8 mouse cellular contexts compared by ENCODE assay signal in the genomic region with DNA sequence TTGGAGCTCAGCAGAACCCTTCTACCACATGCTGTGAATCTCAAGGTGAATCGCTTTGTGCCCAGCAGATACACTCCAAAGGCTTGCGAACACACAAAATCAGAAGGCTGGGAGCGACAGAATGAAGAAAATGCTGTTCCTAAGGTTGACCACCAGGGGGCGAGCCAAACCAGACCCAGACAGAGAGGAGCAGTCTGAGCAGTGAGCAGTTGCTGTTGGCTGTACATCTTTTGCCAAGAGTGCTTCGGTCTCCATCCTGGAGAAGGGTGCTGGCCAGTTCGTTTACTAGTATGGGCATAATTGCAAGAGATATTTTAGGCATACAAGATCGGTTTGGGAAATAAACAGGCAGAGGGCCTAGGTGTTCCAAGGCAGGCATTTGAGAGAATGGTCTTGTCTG. TPM values are rescaled to one million over a fixed set of nuclear protein-coding genes. Genes with fewer than 3 reads are reported as not detected.
A peak's percentile ranks its signal among the peaks of the same experiment; 100 is the strongest.
DNase-seq lines count a peak whose midpoint lies in the region; ATAC-seq and TF ChIP-seq lines count a peak whose summit lies in the region.

No protein-coding gene starts in this region.

- peak; percentile 0 for DNase-seq in heart, adult 8-10 months (ENCODE audit: low spot score)
- no peak for DNase-seq in heart, adult 11 months
- DNase-seq in c-Kit-positive CD71-negative TER-119-negative erythroid progenitor cells, embryonic 14.5 days (ENCODE audit: low read depth), result peak; percentile 16
- DNase-seq in forebrain, embryonic 14.5 days (ENCODE audit: low spot score), result peak; percentile 58
- DNase-seq in hindbrain, postnatal 0 days (ENCODE audit: low spot score), result peak; percentile 61
- DNase-seq in limb, embryonic 14.5 days (ENCODE audit: low spot score), result peak; percentile 35
- peak; percentile 60 for DNase-seq in testis, postnatal 10 days (ENCODE audit: low spot score)

- peak; percentile 92 for TF ChIP-seq CTCF in hindbrain, postnatal 0 days (IDR thresholded peaks at IDR 0.05; ENCODE audit: low read depth)

- no peaks in the 10 kb centered on the region for H3K27me3 ChIP-seq in forebrain, embryonic 14.5 days (replicated peaks; ENCODE audit: control insufficient read depth, insufficient read depth, low read length)
- no peaks in the 10 kb centered on the region for H3K27me3 ChIP-seq in hindbrain, postnatal 0 days (ENCODE audit: insufficient read depth, low read length)
- H3K27me3 ChIP-seq in limb, embryonic 14.5 days (ENCODE audit: control insufficient read depth, insufficient read depth, low read length), result no peaks in the 10 kb centered on the region
- no peaks in the 10 kb centered on the region for H3K27me3 ChIP-seq in neural tube, embryonic 14.5 days (ENCODE audit: control insufficient read depth, insufficient read depth, low read length)

- no peaks in the 10 kb centered on the region for H3K4me1 ChIP-seq in forebrain, embryonic 14.5 days (ENCODE audit: control insufficient read depth, insufficient read depth, low read length)
- no peaks in the 10 kb centered on the region for H3K4me1 ChIP-seq in hindbrain, postnatal 0 days (ENCODE audit: insufficient read depth, low read length)
- no peaks in the 10 kb centered on the region for H3K4me1 ChIP-seq in limb, embryonic 14.5 days (ENCODE audit: control insufficient read depth, insufficient read depth, low read length)
- no peaks in the 10 kb centered on the region for H3K4me1 ChIP-seq in neural tube, embryonic 14.5 days (ENCODE audit: control insufficient read depth, insufficient read depth, low read length)

- 33% methylated on average over 7 of the region's 7 CpGs for WGBS in forebrain, embryonic 14.5 days
- WGBS in hindbrain, postnatal 0 days, result 36% methylated on average over 7 of the region's 7 CpGs
- WGBS in limb, embryonic 14.5 days, result 35% methylated on average over 7 of the region's 7 CpGs
- WGBS in neural tube, embryonic 14.5 days, result 41% methylated on average over 7 of the region's 7 CpGs

- no peak overlapping the region for H3K4me2 ChIP-seq in forebrain, embryonic 14.5 days (ENCODE audit: low read length)
- H3K4me2 ChIP-seq in hindbrain, postnatal 0 days (ENCODE audit: low read depth, low read length), result no peak overlapping the region
- no peak overlapping the region for H3K4me2 ChIP-seq in limb, embryonic 14.5 days (replicated peaks; ENCODE audit: low read depth, low read length, severe bottlenecking)
- no peak overlapping the region for H3K4me2 ChIP-seq in neural tube, embryonic 14.5 days (ENCODE audit: low read depth, low read length)

- ATAC-seq in forebrain, embryonic 14.5 days, result peak; percentile 85
- peak; percentile 71; the same call in 1 of the 2 replicates for ATAC-seq in hindbrain, postnatal 0 days
- no peak for ATAC-seq in limb, embryonic 14.5 days (ENCODE audit: low FRiP score, low read depth)
- ATAC-seq in neural tube, embryonic 14.5 days (ENCODE audit: low read depth), result peak; percentile 82; the same call in 1 of the 2 replicates

- no peaks in the 10 kb centered on the region for H3K9me3 ChIP-seq in forebrain, embryonic 14.5 days (replicated peaks; ENCODE audit: control insufficient read depth, low read length)
- no peaks in the 10 kb centered on the region for H3K9me3 ChIP-seq in hindbrain, postnatal 0 days (ENCODE audit: low read length)
- no peaks in the 10 kb centered on the region for H3K9me3 ChIP-seq in limb, embryonic 14.5 days (ENCODE audit: control insufficient read depth, low read length)
- H3K9me3 ChIP-seq in neural tube, embryonic 14.5 days (ENCODE audit: control insufficient read depth, low read length), result no peaks in the 10 kb centered on the region

- H3K4me3 ChIP-seq in forebrain, embryonic 14.5 days (ENCODE audit: low read depth, low read length), result no peak overlapping the region
- H3K4me3 ChIP-seq in hindbrain, postnatal 0 days (ENCODE audit: low read length), result no peak overlapping the region
- H3K4me3 ChIP-seq in limb, embryonic 14.5 days (replicated peaks; ENCODE audit: low read length), result no peak overlapping the region
- H3K4me3 ChIP-seq in neural tube, embryonic 14.5 days (ENCODE audit: low read depth, low read length), result no peak overlapping the region

- H3K36me3 ChIP-seq in forebrain, embryonic 14.5 days (ENCODE audit: control insufficient read depth, insufficient read depth, low read length), result no peaks in the 10 kb centered on the region
- no peaks in the 10 kb centered on the region for H3K36me3 ChIP-seq in hindbrain, postnatal 0 days (ENCODE audit: insufficient read depth, low read length)
- H3K36me3 ChIP-seq in limb, embryonic 14.5 days (ENCODE audit: control insufficient read depth, insufficient read depth, low read length), result no peaks in the 10 kb centered on the region
- H3K36me3 ChIP-seq in neural tube, embryonic 14.5 days (ENCODE audit: control insufficient read depth, insufficient read depth, low read length), result no peaks in the 10 kb centered on the region

- no peak overlapping the region for H3K27ac ChIP-seq in forebrain, embryonic 14.5 days (ENCODE audit: low read depth, low read length)
- no peak overlapping the region for H3K27ac ChIP-seq in hindbrain, postnatal 0 days
- no peak overlapping the region for H3K27ac ChIP-seq in limb, embryonic 14.5 days (replicated peaks; ENCODE audit: low read depth, low read length)
- no peak overlapping the region for H3K27ac ChIP-seq in neural tube, embryonic 14.5 days (ENCODE audit: low read depth, low read length)

- TF ChIP-seq POLR2A in limb, embryonic 14.5 days (IDR thresholded peaks at IDR 0.05; ENCODE audit: borderline replicate concordance, extremely low read depth, insufficient read depth, insufficient read length), result no peak

- no peak overlapping the region for H3K9ac ChIP-seq in forebrain, embryonic 14.5 days (ENCODE audit: low read length)
- no peak overlapping the region for H3K9ac ChIP-seq in hindbrain, postnatal 0 days (replicated peaks; ENCODE audit: low read length)
- no peak overlapping the region for H3K9ac ChIP-seq in limb, embryonic 14.5 days (ENCODE audit: low read depth, low read length, severe bottlenecking)
- no peak overlapping the region for H3K9ac ChIP-seq in neural tube, embryonic 14.5 days (replicated peaks; ENCODE audit: low read depth, low read length)

RNA-seq across cellular contexts. Expression of a gene that starts 52.9 kb away (rescaled TPM):
- not detected for total RNA-seq in heart, adult 8-10 months (2022)
- not detected in 2 replicates for polyA plus RNA-seq in forebrain, embryonic 14.5 days (2014; fragmentation: Nextera tagmentation; extraction: Ambion mirVana)
- not detected in 2 replicates for total RNA-seq in hindbrain, postnatal 0 days (2014; rRNA removed)
- polyA plus RNA-seq in hindbrain, postnatal 0 days (2015; fragmentation: Nextera tagmentation; extraction: Ambion mirVana), result 0.05 TPM in 2 replicates
- polyA plus RNA-seq in limb, embryonic 14.5 days (2012; rRNA removed), result 0.04 TPM in 1 of 2 replicates, not detected in the other
- polyA plus RNA-seq in limb, embryonic 14.5 days (2014; fragmentation: Nextera tagmentation; extraction: Ambion mirVana), result 0.08 and 0.14 TPM in 2 replicates
- 0.17 TPM in 1 of 2 replicates, not detected in the other for polyA plus RNA-seq in neural tube, embryonic 14.5 days (2014; fragmentation: Nextera tagmentation; extraction: Ambion mirVana)
